Mouse (Mus musculus) liver, postnatal 0 days (tissue): ENCODE measurements around the gene Klk12.

Experiments
- CTCF ChIP-seq: sonication (generic); IDR thresholded peaks from 2 replicates; pipeline ENCODE4 v1.5.1; 2016; ENCODE audit warnings: antibody characterized with exemption, low read depth
- EP300 ChIP-seq: IDR thresholded peaks from 2 replicates; pipeline ENCODE4 v1.6.1; 2016; ENCODE audit warnings: antibody characterized with exemption, low read depth, mild to moderate bottlenecking

- no peak for TF ChIP-seq CTCF
- TF ChIP-seq EP300 = no peak
Observed at GRCm38 (mm10) chr7:43791591-43791990, 22.9 kb downstream of the Klk12 start, which contains the start of gene Klk9.
